Mouse (Mus musculus): ENCODE data around the gene Slc22a7.
A peak's percentile ranks its signal among the peaks of the same experiment; 100 is the strongest.

The Slc22a7 gene

DNA sequence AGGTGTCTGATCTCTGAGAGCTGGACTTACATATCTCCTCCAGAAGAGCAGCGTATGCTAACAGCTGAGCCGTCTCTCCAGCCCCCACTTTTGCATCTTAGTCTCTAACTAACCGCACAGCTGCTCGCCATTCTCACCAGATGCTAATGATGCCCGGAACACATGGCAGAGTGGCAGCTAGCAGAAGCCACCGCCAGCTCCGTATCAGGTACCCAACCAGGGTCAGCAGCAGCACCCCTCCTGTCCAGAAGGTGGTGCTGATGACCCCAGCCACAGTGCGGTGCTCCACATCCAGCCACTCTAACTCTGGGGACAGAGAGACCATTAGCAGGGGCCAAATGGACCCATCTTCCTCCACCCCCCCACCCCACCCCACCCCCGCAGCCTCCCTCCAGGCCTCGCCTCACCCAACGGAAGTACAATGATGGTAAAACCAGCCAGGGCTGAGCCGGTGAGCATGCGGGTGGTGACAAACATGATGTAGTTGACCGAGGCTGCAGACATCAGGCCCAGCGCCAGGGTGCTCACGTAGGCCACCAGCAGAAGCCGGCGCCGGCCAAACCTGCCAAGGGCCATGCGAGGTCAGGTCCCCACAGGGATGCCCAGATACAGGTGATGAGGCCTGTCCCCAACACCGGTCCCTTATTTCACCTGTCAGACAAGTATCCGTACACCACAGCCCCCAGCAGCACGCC, 1.4 kb downstream of the Slc22a7 start:
- DNase-seq (ENCODE audit: low spot score): peak; percentile 61

DNA sequence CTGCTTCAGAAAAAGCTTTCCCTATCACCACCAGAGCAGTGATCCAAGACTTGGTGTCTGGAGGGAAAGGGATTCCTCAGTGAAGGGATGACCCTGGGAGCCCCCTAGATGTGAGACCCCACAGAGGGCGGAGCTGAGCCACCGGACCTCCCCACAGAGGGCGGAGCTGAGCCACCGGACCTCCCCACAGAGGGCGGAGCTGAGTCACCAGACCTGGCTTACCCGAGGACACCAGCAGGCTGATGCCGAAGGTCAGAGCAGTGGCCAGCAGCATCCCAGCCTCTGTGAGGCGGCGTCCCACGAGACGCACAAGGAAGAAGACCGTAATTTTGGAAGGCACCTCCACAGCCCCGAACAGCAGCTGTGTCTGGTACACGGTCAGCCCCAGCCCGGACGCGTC, 4.6 kb downstream of the Slc22a7 start:
- peak; percentile 81 for DNase-seq (ENCODE audit: low spot score)

DNA sequence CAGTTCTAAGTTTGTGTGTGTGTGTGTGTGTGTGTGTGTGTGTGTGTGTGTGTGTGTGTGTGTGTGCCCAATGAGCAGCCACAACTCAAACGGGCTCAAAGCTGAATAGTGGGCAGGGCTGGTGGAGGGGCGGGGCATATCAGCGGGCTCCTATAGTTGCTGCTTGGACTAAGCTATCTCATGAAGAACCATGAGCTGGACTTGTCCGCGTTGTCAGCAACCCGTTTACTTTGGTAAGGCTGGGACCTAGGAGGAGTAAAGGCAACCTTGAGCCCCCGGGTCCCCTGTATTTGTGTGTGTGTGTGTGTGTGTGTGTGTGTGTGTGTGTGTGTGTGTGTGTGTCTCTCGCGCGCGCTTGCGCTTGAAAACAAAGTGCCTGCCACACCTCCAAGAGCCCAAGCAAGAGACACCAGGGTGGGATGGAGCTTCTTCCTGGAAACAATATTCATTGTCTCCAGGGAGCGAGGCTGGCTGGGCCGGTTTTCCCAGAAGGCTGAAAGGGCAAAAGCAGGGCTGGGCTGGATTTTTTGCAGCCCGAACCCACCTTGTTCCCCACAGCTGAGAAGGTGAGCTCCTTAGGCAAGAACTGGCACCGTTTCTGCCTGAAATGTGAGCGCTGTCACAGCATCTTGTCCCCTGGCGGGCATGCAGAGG, 9.4 kb downstream of the Slc22a7 start, which contains the start of gene Crip3:
TSS of gene Crip3 (plus strand) at position 166 of the 654 bp plus-strand sequence.
- DNase-seq (ENCODE audit: low spot score): peak; percentile 77

DNA sequence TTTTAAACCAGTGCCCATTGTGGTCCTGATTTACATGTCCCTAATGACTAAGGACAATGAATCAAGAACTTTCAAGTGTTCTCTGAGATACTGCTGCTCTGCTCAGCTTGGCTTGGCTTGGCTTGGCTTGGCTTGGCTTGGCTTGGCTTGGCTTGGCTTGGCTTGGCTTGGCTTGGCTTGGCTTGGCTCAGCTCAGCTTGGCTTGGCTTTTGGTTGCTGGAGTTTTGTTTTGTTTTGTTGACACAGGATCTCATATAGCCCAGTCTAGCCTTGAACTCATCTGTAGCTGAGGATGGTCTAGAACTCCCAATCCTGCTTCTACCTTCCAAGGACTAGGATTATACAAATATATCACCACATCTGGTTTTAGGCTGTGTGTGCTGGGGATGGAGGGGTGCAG, 11.8 kb downstream of the Slc22a7 start:
- DNase-seq (ENCODE audit: low spot score): no peak

DNA sequence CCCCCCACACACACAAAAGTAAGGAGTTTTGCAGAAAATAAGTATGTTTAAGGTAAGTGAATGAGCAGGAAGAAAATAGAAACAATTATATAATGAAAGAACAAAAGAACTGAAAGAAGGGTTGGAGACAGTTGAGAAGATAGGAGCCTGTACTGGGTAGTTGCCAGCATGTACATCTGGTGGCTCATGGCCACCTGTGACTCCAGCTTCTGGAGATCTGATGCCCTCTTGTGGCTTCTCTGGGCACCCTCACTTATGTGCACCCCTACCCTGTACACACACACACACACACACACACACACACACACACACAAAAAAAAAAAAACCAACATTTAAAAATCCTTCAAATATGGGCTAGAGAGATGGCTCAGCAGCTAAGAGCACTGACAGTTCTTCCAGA, 18.5 kb downstream of the Slc22a7 start:
- no peak for DNase-seq (ENCODE audit: low spot score)

DNA sequence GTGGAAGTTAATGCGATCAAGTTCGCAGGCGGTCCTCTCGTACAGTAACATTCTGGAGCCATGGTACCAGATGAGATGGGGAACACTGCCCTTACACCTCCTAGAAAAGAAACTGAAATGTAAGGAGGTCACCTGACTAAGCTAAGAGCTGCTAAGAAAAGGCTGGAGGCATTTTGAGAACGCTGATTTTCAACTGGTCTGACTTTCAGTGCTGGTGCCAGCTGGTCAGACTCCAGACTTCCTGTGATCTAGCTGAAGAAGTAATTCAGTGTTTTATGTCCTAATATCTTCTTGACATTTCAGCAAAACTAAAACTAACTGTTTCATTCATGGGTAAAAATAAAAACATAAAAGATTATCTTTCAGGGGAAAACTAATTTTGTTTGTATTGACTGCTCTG, 19.6 kb downstream of the Slc22a7 start:
- no peak for DNase-seq (ENCODE audit: low spot score)

DNA sequence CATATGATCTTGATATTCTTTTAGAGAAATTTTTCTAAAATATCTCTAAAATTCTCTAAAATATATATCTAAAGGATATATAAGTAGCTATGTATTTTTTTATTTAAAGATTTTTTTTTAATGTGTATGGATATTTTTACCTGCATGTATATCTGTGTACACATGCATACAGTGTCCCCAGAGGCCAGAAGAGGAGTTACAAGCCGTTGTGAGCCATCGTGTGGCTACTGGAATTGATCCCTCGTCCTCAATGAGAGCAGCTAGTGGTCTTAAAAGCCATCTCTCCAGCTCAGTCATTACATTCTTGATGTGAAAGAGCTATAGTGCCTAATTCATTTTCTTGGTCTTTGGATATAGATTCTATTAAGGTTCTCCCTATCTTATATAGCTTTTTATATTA, 29.8 kb downstream of the Slc22a7 start:
- no peak for DNase-seq (ENCODE audit: low spot score)

DNA sequence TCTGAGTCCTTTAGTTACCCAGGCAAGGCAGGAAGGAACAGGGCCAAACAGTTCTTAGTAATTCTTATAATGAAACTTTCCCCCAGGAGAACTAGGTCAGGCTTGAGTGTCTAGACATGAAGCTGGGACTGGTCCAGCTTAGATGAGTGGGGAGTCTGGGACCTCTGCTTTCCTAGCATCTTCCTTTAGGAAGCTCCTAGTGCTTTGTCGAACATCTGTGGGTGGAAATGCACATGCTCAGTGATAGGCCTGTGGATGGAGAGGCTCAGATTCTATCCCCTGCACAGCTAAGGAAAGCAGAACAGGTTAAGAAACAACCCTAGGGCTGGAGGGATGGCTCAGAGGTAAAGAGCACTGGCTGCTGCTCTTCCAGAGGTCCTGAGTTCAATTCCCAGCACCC, 43.6 kb downstream of the Slc22a7 start:
- DNase-seq (ENCODE audit: low spot score): no peak

DNA sequence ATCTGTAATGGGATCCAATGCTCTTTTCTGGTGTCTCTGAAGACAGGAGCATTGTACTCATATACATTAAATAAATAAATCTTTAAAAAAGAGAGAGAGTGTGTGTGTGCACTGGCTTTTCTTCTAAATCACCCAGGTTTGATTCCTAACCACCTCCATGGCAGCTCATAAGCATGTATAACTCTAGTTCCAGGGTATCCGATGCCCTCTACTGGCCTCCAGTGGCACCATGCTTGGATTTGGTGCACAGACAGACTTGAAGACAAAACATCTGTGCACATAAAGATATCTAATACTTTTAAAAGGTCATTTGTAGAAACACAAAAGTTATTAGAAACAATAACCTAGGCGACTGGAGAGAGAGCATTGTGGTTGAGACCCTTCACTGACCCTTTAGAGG, 45.2 kb downstream of the Slc22a7 start:
- DNase-seq (ENCODE audit: low spot score): no peak

DNA sequence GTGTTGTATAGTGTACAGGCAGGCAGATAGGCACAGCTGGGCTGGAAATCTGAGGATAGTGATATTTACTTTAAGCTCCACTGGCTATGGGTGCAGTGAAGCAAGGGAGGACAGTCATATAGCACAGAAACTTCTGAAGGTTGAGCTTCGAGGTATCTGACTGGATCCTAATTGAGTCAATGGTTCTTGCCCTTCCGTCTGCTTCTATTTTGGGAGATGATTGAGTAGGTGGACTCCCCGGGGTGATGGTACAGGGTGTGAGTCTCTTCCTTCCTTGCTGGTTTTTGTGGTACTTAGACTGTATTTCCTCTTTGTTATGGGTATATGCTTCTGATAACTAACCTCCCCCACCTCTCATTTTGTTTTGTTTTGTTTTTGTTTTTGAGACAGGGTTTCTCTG, 50.1 kb downstream of the Slc22a7 start:
- DNase-seq (ENCODE audit: low spot score): no peak

DNA sequence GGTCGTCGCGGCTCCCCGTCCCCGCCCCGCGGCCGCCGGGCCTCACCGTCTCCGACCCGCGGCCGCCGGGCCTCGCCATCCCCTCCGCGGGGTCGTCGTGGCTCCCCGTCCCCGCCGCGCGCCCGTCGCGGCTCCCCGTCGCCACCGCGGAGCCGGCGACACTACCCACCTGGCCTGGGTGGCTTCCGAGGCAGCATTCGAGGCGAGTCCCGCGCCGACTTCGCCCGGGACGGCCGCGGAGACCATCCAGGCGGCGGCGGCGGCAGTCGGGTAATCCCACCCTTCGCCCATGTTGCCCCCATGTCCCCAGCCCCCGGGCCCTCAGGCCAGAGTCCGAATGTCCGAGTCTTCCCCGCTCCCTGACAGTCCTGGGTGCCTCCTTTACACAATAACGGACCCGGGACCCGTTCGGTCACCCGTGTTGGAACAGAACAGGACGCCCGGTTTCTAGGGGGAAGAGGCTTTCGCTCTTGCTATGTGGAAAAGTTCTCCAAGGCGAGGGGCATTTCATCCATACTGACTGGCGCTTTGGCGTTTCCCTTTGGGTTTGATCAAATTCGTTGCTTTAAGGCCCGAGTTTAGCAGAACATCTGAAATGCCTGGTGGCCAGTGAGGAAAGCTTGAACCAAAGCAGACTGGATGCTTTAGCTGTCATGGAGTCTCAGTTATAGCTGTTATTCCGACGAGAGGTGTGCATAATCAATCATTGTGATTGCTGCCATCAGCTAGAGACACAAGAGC, 54.0 kb downstream of the Slc22a7 start:
- DNase-seq (ENCODE audit: low spot score): peak; percentile 65

DNA sequence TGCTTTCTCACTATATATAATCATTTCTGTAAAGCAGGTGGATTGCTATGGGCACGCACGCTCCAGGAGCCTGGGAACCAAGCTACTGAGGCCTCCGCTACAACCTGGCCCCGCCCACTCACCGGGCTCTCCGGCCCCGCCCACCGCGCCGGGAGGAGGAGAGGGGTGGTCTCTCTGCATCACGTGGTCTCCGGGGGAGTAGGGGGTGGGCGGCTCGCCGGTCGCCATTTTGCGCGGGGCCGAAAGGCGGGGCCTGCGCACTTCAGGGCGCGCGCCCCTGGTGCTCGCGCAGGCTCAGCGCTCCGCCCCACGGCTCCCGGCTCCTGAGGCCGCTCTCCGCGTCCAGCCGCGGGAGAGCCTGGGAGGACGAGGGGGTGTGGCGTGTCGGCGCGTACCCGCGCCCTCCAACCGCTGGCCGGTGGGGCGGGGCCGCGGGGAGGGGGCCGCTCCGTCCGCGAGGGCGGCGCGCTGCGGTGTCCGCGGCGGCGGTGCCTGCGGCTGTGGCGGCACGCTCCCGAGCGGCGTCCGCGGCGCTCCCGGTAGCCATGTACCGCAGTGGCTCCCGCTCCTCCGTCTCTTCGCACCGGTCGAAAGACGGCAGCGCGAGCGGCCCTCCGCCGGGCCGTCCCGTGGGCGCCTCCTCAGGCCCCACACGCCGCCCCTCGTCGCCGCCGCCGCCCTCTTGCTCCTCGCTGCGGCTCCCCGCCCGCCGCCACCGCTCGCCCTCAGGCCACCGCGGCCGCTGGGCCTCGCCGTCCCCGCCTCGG, 54.8 kb downstream of the Slc22a7 start, which contains the start of gene Zfp318:
TSS of gene Zfp318 (plus strand) at position 438 of the 767 bp plus-strand sequence.
- DNase-seq (ENCODE audit: low spot score): peak; percentile 100
